Mouse (Mus musculus) forebrain, embryonic 14.5 days (tissue): ENCODE measurements around the gene Rc3h2. TPM values are rescaled to one million over a fixed set of nuclear protein-coding genes. Genes with fewer than 3 reads are reported as not detected.
A peak's percentile ranks its signal among the peaks of the same experiment; 100 is the strongest.

Experiments used
- ATAC-seq: fragments of 200-750 bp; cut with Nextera tagmentation; 2 replicates; pipeline ENCODE4 v1.8.0; 2017; ENCODE audit warnings: mild to moderate bottlenecking, moderate library complexity
- DNase-seq: peaks from one replicate; pipeline ENCODE4 v3.0.0-alpha.2; 2015; ENCODE audit warnings: low spot score
- H3K27ac ChIP-seq: fragments of 300-500 bp; sonication (generic); 2 replicates; pipeline ENCODE4 v1.5.1; 2014; ENCODE audit warnings: low read depth, mild to moderate bottlenecking, control low read depth, low read length, moderate library complexity
- H3K27me3 ChIP-seq: fragments of 300-500 bp; sonication (generic); replicated peaks from 2 replicates; pipeline ENCODE4 v1.6.1; 2014; ENCODE audit warnings: low read length, control low read depth, mixed read lengths; ENCODE audit not compliant: control insufficient read depth, insufficient read depth
- H3K36me3 ChIP-seq: fragments of 300-500 bp; sonication (generic); 2 replicates; pipeline ENCODE4 v1.6.1; 2014; ENCODE audit warnings: low read length, control low read depth; ENCODE audit not compliant: control insufficient read depth, insufficient read depth
- H3K4me1 ChIP-seq: fragments of 300-500 bp; sonication (generic); 2 replicates; pipeline ENCODE4 v1.6.1; 2014; ENCODE audit warnings: antibody characterized with exemption, low read length, control low read depth; ENCODE audit not compliant: control insufficient read depth, insufficient read depth
- H3K4me2 ChIP-seq: fragments of 300-500 bp; sonication (generic); 2 replicates; pipeline ENCODE4 v1.6.1; 2014; ENCODE audit warnings: mild to moderate bottlenecking, control low read depth, low read length
- H3K4me3 ChIP-seq: fragments of 300-500 bp; sonication (generic); 2 replicates; pipeline ENCODE4 v1.5.1; 2014; ENCODE audit warnings: low read depth, low read length, control low read depth
- H3K9ac ChIP-seq: fragments of 300-500 bp; sonication (generic); 2 replicates; pipeline ENCODE4 v1.6.1; 2014; ENCODE audit warnings: mild to moderate bottlenecking, low read length, control low read depth, moderate library complexity
- H3K9me3 ChIP-seq: fragments of 300-500 bp; sonication (generic); replicated peaks from 2 replicates; pipeline ENCODE4 v1.6.1; 2016; ENCODE audit warnings: low read length, control low read depth, mixed read lengths; ENCODE audit not compliant: control insufficient read depth
- WGBS: fragments of 180-500 bp; shearing (Covaris S2); extraction: QIAGEN DNeasy Blood & Tissue Kit; methylation state at CpG from one replicate; pipeline ENCODE4 v1.1.7; 2014; 5-methylcytosine and 5-hydroxymethylcytosine counted together
- polyA plus RNA-seq: library from polyadenylated mRNA; unstranded; fragments of >200 nt; fragmentation: Nextera tagmentation; extraction: Ambion mirVana; gene quantifications from 2 replicates; pipeline ENCODE4 v1.2.1, GENCODE M21; 2014

Rc3h2 gene
- 19.2 and 24.9 TPM in 2 replicates for polyA plus RNA-seq

- peaks cover 12% of the 10 kb centered on the region for H3K4me1 ChIP-seq
- under 1% methylated on average over 72 of the region's 75 CpGs for WGBS
- peak; percentile 99 for DNase-seq
Observed at GRCm38 (mm10) chr2:37422306-37423304, at the start of gene Rc3h2. Gene Rc3h2, minus strand, starts transcription at chr2:37422903.

GRCm38 (mm10) chr2:37466266-37466665 is 43.6 kb upstream of the Rc3h2 start:
- ATAC-seq (no peak), DNase-seq (no peak)
- H3K9ac ChIP-seq, result no peak overlapping the region
- no peak overlapping the region for H3K27ac ChIP-seq
- no peaks in the 10 kb centered on the region for H3K4me1 ChIP-seq
- no peak overlapping the region for H3K4me2 ChIP-seq
- no peak overlapping the region for H3K4me3 ChIP-seq
- H3K36me3 ChIP-seq, result peaks cover 8% of the 10 kb centered on the region
- H3K27me3 ChIP-seq, result no peaks in the 10 kb centered on the region
- 96% methylated on average over 4 of the region's 4 CpGs for WGBS
- no peaks in the 10 kb centered on the region for H3K9me3 ChIP-seq

More at GRCm38 (mm10) chr2:37422306-37423304, at the start of gene Rc3h2:
- peaks cover 8% of the 10 kb centered on the region for H3K36me3 ChIP-seq
- H3K27ac ChIP-seq, result peak within 1 kb of the TSS; percentile 96
- ATAC-seq, result peak; percentile 97
- no peaks in the 10 kb centered on the region for H3K27me3 ChIP-seq
- H3K4me3 ChIP-seq, result peak within 1 kb of the TSS; percentile 91
- peak within 1 kb of the TSS; percentile 98 for H3K9ac ChIP-seq
- H3K4me2 ChIP-seq, result peak within 1 kb of the TSS; percentile 73
- no peaks in the 10 kb centered on the region for H3K9me3 ChIP-seq

- DNase-seq (no peak), ATAC-seq (no peak)
- Histone ChIP-seq H3K27me3 (no peaks in the 10 kb centered on the region), H3K4me1 (no peaks in the 10 kb centered on the region), H3K36me3 (no peaks in the 10 kb centered on the region), H3K4me3 (no peak overlapping the region), H3K9me3 (no peaks in the 10 kb centered on the region), H3K27ac (no peak overlapping the region), H3K4me2 (no peak overlapping the region), H3K9ac (no peak overlapping the region)
- WGBS, result 95% methylated on average over 4 of the region's 4 CpGs
Observed at GRCm38 (mm10) chr2:37460707-37461106, 38.0 kb upstream of the Rc3h2 start.

- Histone ChIP-seq H3K27me3 (no peaks in the 10 kb centered on the region), H3K4me2 (peak overlapping the region; percentile 84), H3K27ac (peak overlapping the region; percentile 85), H3K9me3 (no peaks in the 10 kb centered on the region), H3K4me1 (peaks cover 5% of the 10 kb centered on the region; the same call in 1 of the 2 replicates), H3K9ac (peak overlapping the region; percentile 98), H3K36me3 (no peaks in the 10 kb centered on the region), H3K4me3 (peak overlapping the region; percentile 93)
- no peak for DNase-seq
- 0% methylated on average over 24 of the region's 24 CpGs for WGBS
- ATAC-seq, result peak; percentile 89
Observed at GRCm38 (mm10) chr2:37452376-37452760, 29.7 kb upstream of the Rc3h2 start.

GRCm38 (mm10) chr2:37451667-37452375 is 29.1 kb upstream of the Rc3h2 start:
- Histone ChIP-seq H3K9ac (peak overlapping the region; percentile 98), H3K4me3 (peak overlapping the region; percentile 93), H3K4me2 (peak overlapping the region; percentile 84), H3K9me3 (no peaks in the 10 kb centered on the region), H3K4me1 (peaks cover 5% of the 10 kb centered on the region; the same call in 1 of the 2 replicates), H3K27ac (peak overlapping the region; percentile 85), H3K36me3 (no peaks in the 10 kb centered on the region), H3K27me3 (no peaks in the 10 kb centered on the region)
- peak; percentile 97 for DNase-seq
- 10% methylated on average over 36 of the region's 44 CpGs for WGBS
- peak; percentile 99 for ATAC-seq

- Histone ChIP-seq H3K4me1 (peaks cover 11% of the 10 kb centered on the region; the same call in 1 of the 2 replicates), H3K9ac (peak within 1 kb of the TSS; percentile 92), H3K4me2 (peak within 1 kb of the TSS; percentile 65), H3K36me3 (no peaks in the 10 kb centered on the region), H3K27ac (peak within 1 kb of the TSS; percentile 82), H3K4me3 (peak within 1 kb of the TSS; percentile 82), H3K27me3 (no peaks in the 10 kb centered on the region), H3K9me3 (no peaks in the 10 kb centered on the region)
- ATAC-seq (peak; percentile 99), DNase-seq (peak; percentile 97)
- 1% methylated on average over 51 of the region's 51 CpGs for WGBS
Observed at GRCm38 (mm10) chr2:37442611-37443591, 20.2 kb upstream of the Rc3h2 start, which contains the start of the genes Zbtb26, Zbtb6 and Rabgap1. Gene Zbtb26, minus strand, starts transcription at chr2:37443135. Gene Zbtb6, minus strand, starts transcription at chr2:37443171. Gene Rabgap1, plus strand, starts transcription at chr2:37443279.

GRCm38 (mm10) chr2:37431609-37432008 is 8.9 kb upstream of the Rc3h2 start:
- H3K36me3 ChIP-seq, result peaks cover 30% of the 10 kb centered on the region
- H3K9ac ChIP-seq, result peak overlapping the region; percentile 74
- H3K27me3 ChIP-seq, result no peaks in the 10 kb centered on the region
- peaks cover 7% of the 10 kb centered on the region for H3K4me1 ChIP-seq
- H3K4me3 ChIP-seq, result peak overlapping the region; percentile 72
- DNase-seq (peak; percentile 22), ATAC-seq (peak; percentile 43)
- H3K4me2 ChIP-seq, result peak overlapping the region; percentile 88
- no peaks in the 10 kb centered on the region for H3K9me3 ChIP-seq
- peak overlapping the region; percentile 96 for H3K27ac ChIP-seq
- 22% methylated on average over 7 of the region's 7 CpGs for WGBS
